Mouse (Mus musculus): ENCODE measurements around the gene Smim15.

GRCm38 (mm10) chr13:108047364-108047763 lies 3.1 kb downstream of the Smim15 start:
- TF ChIP-seq POLR2A (IDR thresholded peaks at IDR 0.05; ENCODE audit: insufficient read length, low read depth), result no peak
- TF ChIP-seq CEBPB (IDR thresholded peaks at IDR 0.05; ENCODE audit: insufficient read depth, poor library complexity, severe bottlenecking), result no peak
- no peak for TF ChIP-seq SRF (IDR thresholded peaks at IDR 0.05; ENCODE audit: control insufficient read depth, insufficient read length, low read depth)
- no peak for TF ChIP-seq TCF3 (IDR thresholded peaks at IDR 0.05; ENCODE audit: insufficient read length, low read depth)
- no peak for TF ChIP-seq POLR2AphosphoS2 (IDR thresholded peaks at IDR 0.05; ENCODE audit: insufficient read length, low read depth)
- TF ChIP-seq USF1 (IDR thresholded peaks at IDR 0.05; ENCODE audit: low read depth), result no peak
- no peak for TF ChIP-seq E2F4 (IDR thresholded peaks at IDR 0.05; ENCODE audit: insufficient read depth)
- TF ChIP-seq TCF12 (IDR thresholded peaks at IDR 0.05; ENCODE audit: insufficient read depth, poor library complexity, severe bottlenecking), result no peak
- no peak for TF ChIP-seq MAX (IDR thresholded peaks at IDR 0.05; ENCODE audit: low read depth)
- TF ChIP-seq MYOG (IDR thresholded peaks at IDR 0.05; ENCODE audit: control insufficient read depth in 1 of 3, insufficient read depth in 1 of 3, insufficient read length in 2 of 3, low read depth in 2 of 3), result no peak
- no peak for TF ChIP-seq REST (IDR thresholded peaks at IDR 0.05; ENCODE audit: insufficient read depth, insufficient read length)
- TF ChIP-seq MYOD1 (IDR thresholded peaks at IDR 0.05; ENCODE audit: control insufficient read depth in 1 of 3, insufficient read length in 2 of 3, low read depth in 2 of 3), result no peak
